Mouse (Mus musculus) CH12.LX (cell line): Measurements from ENCODE around the gene Ciz1. TPM values are rescaled to one million over a fixed set of nuclear protein-coding genes. Genes with fewer than 3 reads are reported as not detected.

Experiments
- DNase-seq: peaks from one replicate; pipeline ENCODE4 v3.0.0-alpha.2; 2013; ENCODE audit errors: extremely low read depth
- H3K27ac ChIP-seq: 2 replicates; pipeline ENCODE4 v1.5.1; 2012; ENCODE audit warnings: low read depth, mild to moderate bottlenecking, control low read depth, moderate library complexity; ENCODE audit not compliant: insufficient read depth
- H3K27me3 ChIP-seq: replicated peaks from 2 replicates; pipeline ENCODE3; 2012; ENCODE audit warnings: inconsistent platforms
- H3K36me3 ChIP-seq, 2 experiments: replicated peaks in 1 of 2; 2 replicates each; pipeline versions ENCODE3 to v1.6.1; 2012; ENCODE audit warnings: inconsistent platforms in 1 of 2, low read length in 1 of 2, mild to moderate bottlenecking in 1 of 2, mixed read lengths in 1 of 2, moderate library complexity in 1 of 2; ENCODE audit not compliant: control insufficient read depth in 1 of 2, insufficient read depth in 1 of 2
- H3K4me1 ChIP-seq, 2 experiments: 2 replicates each; pipeline ENCODE4 v1.6.1; 2012; ENCODE audit warnings: inconsistent platforms in 1 of 2, moderate library complexity in 1 of 2; ENCODE audit not compliant: insufficient read depth in 2 of 2, control insufficient read depth in 1 of 2
- H3K4me2 ChIP-seq: 2 replicates; pipeline ENCODE4 v1.6.1; 2012; ENCODE audit warnings: low read depth, mild to moderate bottlenecking, control low read depth; ENCODE audit not compliant: poor library complexity, insufficient read depth, severe bottlenecking
- H3K4me3 ChIP-seq, 3 experiments: fragments of 150-350 bp in 1 of 3; sonication (generic) in 1 of 3; replicated peaks in 1 of 3; 2 replicates each; pipeline versions ENCODE3 to v1.5.1; 2011 to 2012; ENCODE audit warnings: low read depth in 2 of 3, low read length in 2 of 3, mild to moderate bottlenecking in 2 of 3, moderate library complexity in 2 of 3, control low read depth in 1 of 3, improper control_type of control experiment in 1 of 3, inconsistent platforms in 1 of 3, mixed read lengths in 1 of 3; ENCODE audit not compliant: poor library complexity in 1 of 3
- H3K79me2 ChIP-seq: replicated peaks from 2 replicates; pipeline ENCODE4 v1.6.1; 2012; ENCODE audit warnings: mild to moderate bottlenecking, moderate library complexity; ENCODE audit not compliant: control insufficient read depth, poor library complexity, insufficient read depth, severe bottlenecking; ENCODE audit errors: extremely low read depth
- H3K9ac ChIP-seq: 2 replicates; pipeline ENCODE4 v1.6.1; 2012; ENCODE audit warnings: low read depth, mild to moderate bottlenecking, control low read depth, moderate library complexity; ENCODE audit not compliant: insufficient read depth
- H3K9me3 ChIP-seq: replicated peaks from 2 replicates; pipeline ENCODE3; 2012; ENCODE audit warnings: low read length, inconsistent platforms, mixed read lengths
- BHLHE40 ChIP-seq: IDR thresholded peaks from 2 replicates; pipeline ENCODE4 v1.6.1; 2011; ENCODE audit warnings: mild to moderate bottlenecking, low read depth, low read length, improper control_type of control experiment
- CHD1 ChIP-seq: IDR thresholded peaks from 2 replicates; pipeline ENCODE4 v1.6.1; 2012; ENCODE audit warnings: low read depth, low read length, improper control_type of control experiment, inconsistent platforms
- EP300 ChIP-seq: IDR thresholded peaks from 2 replicates; pipeline ENCODE4 v1.6.1; 2011; ENCODE audit warnings: low read length, improper control_type of control experiment
- GABPA ChIP-seq: IDR thresholded peaks from 2 replicates; pipeline ENCODE4 v1.6.1; 2012; ENCODE audit warnings: low read depth, low read length, improper control_type of control experiment, inconsistent platforms; ENCODE audit not compliant: insufficient replicate concordance
- HCFC1 ChIP-seq: IDR thresholded peaks from 2 replicates; pipeline ENCODE4 v1.6.1; 2012; ENCODE audit warnings: low read depth, mild to moderate bottlenecking, inconsistent platforms, low read length, improper control_type of control experiment
- JUND ChIP-seq: conservative IDR thresholded peaks from 2 replicates; pipeline ENCODE4 v1.6.1; 2011; ENCODE audit warnings: low read depth, low read length, improper control_type of control experiment
- KAT2A ChIP-seq: IDR thresholded peaks from 2 replicates; pipeline ENCODE4 v1.6.1; 2012; ENCODE audit warnings: low read length, improper control_type of control experiment, inconsistent platforms; ENCODE audit not compliant: insufficient replicate concordance
- MXI1 ChIP-seq: IDR thresholded peaks from 2 replicates; pipeline ENCODE4 v1.6.1; 2011; ENCODE audit warnings: mild to moderate bottlenecking, low read depth, low read length, improper control_type of control experiment
- NELFE ChIP-seq: IDR thresholded peaks from 2 replicates; pipeline ENCODE4 v1.6.1; 2011; ENCODE audit warnings: low read depth, low read length, improper control_type of control experiment
- NRF1 ChIP-seq: IDR thresholded peaks from 2 replicates; pipeline ENCODE4 v1.6.1; 2014; ENCODE audit warnings: low read depth, mild to moderate bottlenecking, inconsistent platforms, low read length, improper control_type of control experiment, moderate library complexity
- PAX5 ChIP-seq: IDR thresholded peaks from 2 replicates; pipeline ENCODE4 v1.6.1; 2012; ENCODE audit warnings: low read length, inconsistent platforms, mixed read lengths
- RAD21 ChIP-seq: IDR thresholded peaks from 2 replicates; pipeline ENCODE4 v1.6.1; 2011; ENCODE audit warnings: low read depth, mild to moderate bottlenecking, low read length, improper control_type of control experiment, moderate library complexity
- RCOR1 ChIP-seq: conservative IDR thresholded peaks from 2 replicates; pipeline ENCODE4 v1.6.1; 2012; ENCODE audit warnings: low read depth, mild to moderate bottlenecking, inconsistent platforms, low read length, improper control_type of control experiment
- SMC3 ChIP-seq: IDR thresholded peaks from 2 replicates; pipeline ENCODE4 v1.6.1; 2011; ENCODE audit warnings: low read depth, low read length, improper control_type of control experiment
- TCF12 ChIP-seq: IDR thresholded peaks from 2 replicates; pipeline ENCODE4 v1.6.1; 2014; ENCODE audit warnings: low read depth, mild to moderate bottlenecking, inconsistent platforms, low read length, improper control_type of control experiment
- USF2 ChIP-seq: conservative IDR thresholded peaks from 2 replicates; pipeline ENCODE4 v1.6.1; 2011; ENCODE audit warnings: low read depth, low read length, improper control_type of control experiment
- ZC3H11A ChIP-seq: IDR thresholded peaks from 2 replicates; pipeline ENCODE4 v1.6.1; 2012; ENCODE audit warnings: low read depth, mild to moderate bottlenecking, inconsistent platforms, low read length, improper control_type of control experiment
- ZMIZ1 ChIP-seq: IDR thresholded peaks from 2 replicates; pipeline ENCODE4 v1.6.1; 2012; ENCODE audit warnings: low read depth, mild to moderate bottlenecking, inconsistent platforms, low read length, improper control_type of control experiment
- dilution Hi-C: fragments of 300-500 bp; cut with MboI; formaldehyde crosslinking; loops from 2 replicates; pipeline ENCODE4 v1.14.3; 2020; ENCODE audit warnings: low sequenced_read_pairs; ENCODE audit not compliant: extremely low pct_unique_long_range_greater_than_20kb, extremely low pct_ligation_motif_present
- in situ Hi-C: fragments of 300-500 bp; cut with MboI; formaldehyde crosslinking; loops from 3 replicates; pipeline ENCODE4 v1.14.3; 2019; ENCODE audit warnings: low sequenced_read_pairs, low pct_ligation_motif_present, low pct_unique_long_range_greater_than_20kb, mixed read lengths
- polyA plus RNA-seq: library from polyadenylated mRNA; unstranded; fragments of >175 nt; gene quantifications from 2 replicates; pipeline ENCODE4 v1.2.1, GENCODE M21; 2012; ENCODE audit warnings: low read depth; ENCODE audit not compliant: insufficient read length
- total RNA-seq, 2 experiments: library from RNA; depleted of rRNA; stranded (reverse); fragments of 300-350 nt in 1 of 2; fragments of >200 nt in 1 of 2; gene quantifications; 2 replicates each; pipeline ENCODE4 v1.2.3; 2012 to 2014

The Ciz1 gene
- total and polyA plus RNA-seq, 3 experiments, result 8.1 to 47.3 (median 20.4) TPM

DNA sequence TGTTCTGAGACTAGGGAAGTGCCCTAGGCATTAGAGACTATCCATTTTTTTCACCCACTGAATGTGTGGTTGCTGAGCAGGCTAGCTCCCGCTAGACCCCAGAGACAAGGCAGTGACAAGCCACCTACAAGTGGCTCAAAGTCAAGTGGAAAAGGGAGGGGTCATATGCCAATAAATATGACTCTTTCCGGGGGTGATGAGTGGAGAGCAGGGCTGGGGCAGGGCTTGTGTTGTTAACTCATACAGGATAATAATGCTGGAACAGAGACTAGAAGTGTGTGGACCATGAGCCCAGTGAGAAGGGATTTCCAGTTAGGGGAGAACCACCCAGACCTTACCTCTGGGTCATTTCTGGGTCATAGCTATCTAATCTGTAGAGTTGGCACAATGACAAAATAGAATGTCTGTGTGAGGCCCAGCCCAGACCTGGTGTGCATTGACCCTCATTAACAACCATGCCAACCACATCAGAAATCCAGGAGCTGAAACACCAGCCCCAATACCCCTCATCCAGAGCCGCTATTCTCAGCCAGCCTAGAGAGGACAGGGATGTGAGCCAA is 2.3 kb downstream of the Ciz1 start:
- Histone ChIP-seq H3K36me3 (no peaks in the 10 kb centered on the region), H3K4me1 (peaks cover 7 to 23% of the 10 kb centered on the region in 2 experiments), H3K4me2 (no peak overlapping the region), H3K9ac (no peak overlapping the region), H3K79me2 (no peaks in the 10 kb centered on the region)
- dilution Hi-C loops, result no loop called here
- no peak for DNase-seq
- in situ Hi-C loops, result no loop called here
- no peak for TF ChIP-seq ZMIZ1
- no peak for TF ChIP-seq SMC3
- no peak for TF ChIP-seq TCF12
- TF ChIP-seq USF2, result no peak
- no peak for TF ChIP-seq ZC3H11A
- no peak for TF ChIP-seq BHLHE40
- TF ChIP-seq GABPA, result no peak
- TF ChIP-seq KAT2A, result no peak
- TF ChIP-seq PAX5, result no peak
- no peak for TF ChIP-seq JUND
- TF ChIP-seq MXI1, result no peak
- TF ChIP-seq HCFC1, result no peak
- no peak for TF ChIP-seq RCOR1
- no peak for TF ChIP-seq RAD21
- TF ChIP-seq NRF1, result no peak
- TF ChIP-seq, all 38 proteins: peak for 0
- peaks cover 78% of the 10 kb centered on the region for H3K27me3 ChIP-seq
- H3K4me3 ChIP-seq, result no peak overlapping the region
- no peak overlapping the region for H3K27ac ChIP-seq
- H3K9me3 ChIP-seq, result no peaks in the 10 kb centered on the region

DNA sequence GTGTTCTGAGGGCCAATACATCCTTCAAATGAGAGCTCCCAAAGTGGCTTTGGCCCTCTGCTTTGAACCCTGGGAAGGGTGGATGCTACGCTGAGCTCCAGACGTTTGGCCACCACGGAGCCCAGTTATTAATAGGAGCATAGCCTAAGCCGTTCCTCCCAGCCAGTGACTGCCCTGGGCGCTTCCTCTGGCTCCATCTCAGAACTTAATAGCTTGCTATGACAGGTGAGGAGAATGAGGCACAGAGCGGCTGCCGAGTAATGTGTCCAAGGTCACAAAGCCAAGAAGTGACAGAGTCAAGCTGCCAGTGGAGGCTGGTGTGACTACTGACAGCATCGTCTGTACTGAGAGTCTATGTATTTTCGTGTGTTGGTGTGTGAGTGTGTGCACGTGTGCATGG is 4.1 kb downstream of the Ciz1 start:
- in situ Hi-C loops, result no loop called here
- H3K9ac ChIP-seq, result no peak overlapping the region
- H3K79me2 ChIP-seq, result no peaks in the 10 kb centered on the region
- H3K4me2 ChIP-seq, result no peak overlapping the region
- H3K9me3 ChIP-seq, result no peaks in the 10 kb centered on the region
- dilution Hi-C loops, result no loop called here
- peaks cover 7 to 16% of the 10 kb centered on the region in 2 experiments for H3K4me1 ChIP-seq
- no peak for DNase-seq
- H3K4me3 ChIP-seq, result no peak overlapping the region
- H3K27ac ChIP-seq, result no peak overlapping the region
- H3K36me3 ChIP-seq, result no peaks in the 10 kb centered on the region
- no peak for TF ChIP-seq NELFE
- no peak for TF ChIP-seq JUND
- TF ChIP-seq CHD1, result no peak
- no peak for TF ChIP-seq ZMIZ1
- no peak for TF ChIP-seq EP300
- no peak for TF ChIP-seq BHLHE40
- TF ChIP-seq, all 38 proteins: peak for 0
- peaks cover 70% of the 10 kb centered on the region for H3K27me3 ChIP-seq
